Mouse (Mus musculus): ENCODE results near the gene Gli3. TPM values are rescaled to one million over a fixed set of nuclear protein-coding genes. Genes with fewer than 3 reads are reported as not detected.

Gli3 gene
- total RNA-seq (2021): 10 to 100 TPM; 18.9 to 19.5 TPM
- long read RNA-seq, experiment 1, partial matches to known transcripts: 2 of 4 reads
- long read RNA-seq, experiment 1, other reads (novel, unspliced or antisense): 2 of 4 reads
- long read RNA-seq, experiment 2, full-length matches to known transcripts: 1 of 6 reads
- long read RNA-seq, experiment 2, partial matches to known transcripts: 2 of 6 reads
- long read RNA-seq, experiment 2, other reads (novel, unspliced or antisense): 3 of 6 reads

GRCm38 (mm10) chr13:15462830-15463491 is at the start of gene Gli3:
Gene Gli3 (plus strand): TSS chr13:15463235.
- DNase-seq (ENCODE audit: low spot score in 2 of 2): peak; percentile 81 to 87

DNA sequence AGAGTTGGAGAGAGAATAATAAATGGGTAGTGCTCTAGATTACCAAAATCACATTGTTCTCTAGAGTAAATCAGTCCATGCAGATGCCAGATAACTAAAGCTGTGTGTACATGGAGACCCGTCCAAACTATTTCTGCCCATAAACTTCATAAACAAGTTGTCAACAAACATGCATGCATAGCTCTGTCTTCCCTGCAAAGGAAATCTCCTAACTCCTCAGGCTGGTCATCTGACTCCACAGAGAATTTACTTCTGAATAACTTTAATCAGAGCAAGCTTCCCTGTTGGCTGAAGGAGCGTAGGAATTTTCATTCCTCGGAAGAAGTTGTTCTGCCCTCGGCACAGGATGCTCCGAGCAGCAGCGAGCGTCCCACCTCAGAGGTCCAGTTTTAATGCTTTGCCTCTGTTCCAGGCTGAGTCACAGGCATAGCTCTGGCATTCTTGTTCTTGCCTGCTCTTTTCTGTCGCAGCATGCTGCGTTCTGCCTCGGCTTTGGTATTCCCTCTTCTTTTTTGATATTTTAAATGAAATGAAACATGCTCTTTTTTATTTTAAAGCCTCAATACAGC is 41.8 kb upstream of the Gli3 start:
- DNase-seq (ENCODE audit: low spot score in 2 of 2): peak in 1 of 2 experiments; percentile 15

DNA sequence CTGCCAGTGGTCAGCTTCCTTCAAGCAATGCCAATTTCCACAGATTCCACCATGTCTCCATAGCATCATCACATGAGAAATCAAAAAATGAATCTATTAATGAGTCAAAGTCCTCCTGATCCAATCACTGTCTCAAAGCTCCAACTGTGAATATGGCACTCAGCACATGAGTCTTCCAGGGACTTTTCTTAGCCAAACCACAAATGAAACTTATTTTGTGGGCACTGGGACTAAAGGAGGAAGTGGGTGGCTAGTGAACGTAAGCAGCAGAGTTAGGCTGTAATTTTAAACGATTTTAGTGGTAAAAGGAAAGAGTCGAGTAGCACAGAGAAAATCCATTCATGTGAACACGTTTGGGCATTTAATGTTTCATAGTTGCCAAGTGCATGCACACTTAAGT is 21.0 kb upstream of the Gli3 start:
- DNase-seq (ENCODE audit: low spot score in 2 of 2): no peak

GRCm38 (mm10) chr13:15444312-15444711 is 18.7 kb upstream of the Gli3 start:
- no peak for DNase-seq (ENCODE audit: low spot score in 2 of 2)

DNA sequence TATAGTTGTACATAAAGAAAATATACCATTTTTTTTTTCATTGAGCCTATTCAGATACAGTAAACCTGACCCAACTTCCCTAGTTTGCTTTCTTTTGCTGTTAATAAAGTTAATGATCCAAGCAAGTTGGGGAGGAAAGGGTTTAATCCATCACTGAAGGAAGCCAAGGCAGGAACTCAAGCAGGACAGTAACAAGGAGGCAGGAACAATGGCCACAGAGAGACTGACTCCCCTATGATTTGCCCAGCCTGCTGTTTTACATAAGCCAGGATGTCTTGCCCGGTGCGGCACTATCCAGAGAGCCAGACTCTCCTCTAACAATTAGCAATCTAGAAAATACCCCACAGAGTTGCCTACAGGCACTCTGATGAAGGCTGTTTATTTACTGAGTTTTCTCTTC is 17.4 kb upstream of the Gli3 start:
- no peak for DNase-seq (ENCODE audit: low spot score in 2 of 2)

DNA sequence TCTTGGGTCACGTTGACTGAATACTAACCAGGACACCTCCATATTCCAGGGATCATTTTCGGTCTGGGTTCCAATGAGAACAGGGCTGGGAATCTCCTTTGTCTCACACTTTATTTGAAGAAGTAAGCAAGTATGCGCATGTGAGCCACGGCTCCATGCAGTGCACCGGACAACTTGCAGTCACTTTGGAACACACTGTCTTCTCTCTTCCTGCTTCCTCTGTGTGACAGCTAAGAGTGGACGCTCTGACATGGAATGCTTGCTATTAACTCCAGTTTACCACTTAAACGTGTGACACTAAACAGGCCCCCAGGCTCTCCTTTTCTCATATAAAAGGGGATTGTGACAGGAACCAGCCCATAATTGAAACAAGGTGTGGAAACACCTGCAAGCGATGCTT is 17.0 kb upstream of the Gli3 start:
- no peak for DNase-seq (ENCODE audit: low spot score in 2 of 2)

GRCm38 (mm10) chr13:15446782-15447564 is 16.1 kb upstream of the Gli3 start:
- no peak for DNase-seq (ENCODE audit: low spot score in 2 of 2)

DNA sequence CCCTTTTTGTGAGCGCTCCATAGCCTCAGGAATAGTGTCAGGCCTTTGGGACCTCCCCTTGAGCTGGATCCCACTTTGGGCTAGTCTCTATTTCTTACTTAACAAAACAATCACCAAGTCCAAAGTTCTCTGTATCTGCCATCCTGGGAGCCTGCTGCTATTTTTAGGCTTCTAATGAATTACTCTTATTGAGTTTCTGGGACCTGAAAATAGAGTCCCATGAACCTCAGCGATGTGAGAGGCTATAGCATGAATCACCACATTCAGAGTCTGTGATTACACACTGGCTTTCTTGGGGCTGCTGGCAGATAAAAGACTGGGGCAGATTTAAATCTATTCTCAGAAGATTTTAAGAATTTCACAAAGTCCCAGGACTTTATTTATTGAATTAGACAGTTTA is 12.1 kb upstream of the Gli3 start:
- DNase-seq (ENCODE audit: low spot score in 2 of 2): no peak

GRCm38 (mm10) chr13:15457841-15458240 is 5.2 kb upstream of the Gli3 start:
- DNase-seq (ENCODE audit: low spot score in 2 of 2): no peak

DNA sequence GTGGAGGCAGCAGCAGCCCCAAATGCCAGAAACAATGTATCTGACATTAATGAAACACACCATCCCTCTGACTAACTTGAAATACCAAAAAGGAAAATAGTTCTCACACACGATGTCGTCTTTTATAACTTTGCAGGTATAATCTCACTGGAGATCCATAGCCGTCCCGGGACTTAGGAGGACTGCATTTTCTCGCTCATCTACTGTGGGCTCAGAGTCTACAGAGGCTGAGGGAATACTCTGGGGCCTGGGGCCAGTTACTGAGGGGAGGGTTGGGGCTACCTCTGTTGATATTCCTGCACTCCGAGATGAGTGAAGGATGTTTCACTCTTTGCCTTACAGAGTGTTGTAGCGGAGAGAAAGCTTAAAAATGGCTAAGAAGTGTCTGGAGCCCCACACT is 1.1 kb upstream of the Gli3 start:
- no peak for DNase-seq (ENCODE audit: low spot score in 2 of 2)

- DNase-seq (ENCODE audit: low spot score in 2 of 2): peak; percentile 63 to 73
Observed at GRCm38 (mm10) chr13:15463492-15464080, 551 bp downstream of the Gli3 start.

- peak; percentile 27 to 62 for DNase-seq (ENCODE audit: low spot score in 2 of 2)
Observed at GRCm38 (mm10) chr13:15464081-15464526, 1.1 kb downstream of the Gli3 start.

GRCm38 (mm10) chr13:15464741-15465250 is 1.8 kb downstream of the Gli3 start:
- peak in 1 of 2 experiments; percentile 16 for DNase-seq (ENCODE audit: low spot score in 2 of 2)

DNA sequence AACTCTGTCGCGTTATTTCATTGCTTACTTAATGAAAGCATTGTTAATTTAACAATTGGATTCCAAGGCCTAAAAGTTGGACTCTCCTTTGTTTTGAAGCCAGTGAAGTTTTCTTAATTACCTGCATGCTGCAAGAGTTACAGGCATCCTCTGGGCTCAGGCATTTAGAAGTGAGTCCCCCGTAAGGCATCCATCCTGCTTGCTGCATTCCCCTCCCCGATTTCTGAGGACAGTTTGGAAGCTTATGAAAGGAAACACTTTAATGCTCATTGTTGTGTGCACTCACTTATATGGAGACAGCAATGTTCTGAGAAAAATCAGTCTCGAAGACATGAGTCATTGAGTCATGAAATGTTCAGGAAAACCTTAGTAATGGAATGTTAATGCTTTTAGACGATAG is 3.5 kb downstream of the Gli3 start:
- DNase-seq (ENCODE audit: low spot score in 2 of 2): no peak

GRCm38 (mm10) chr13:15467409-15467808 is 4.4 kb downstream of the Gli3 start:
- DNase-seq (ENCODE audit: low spot score in 2 of 2): no peak

- DNase-seq (ENCODE audit: low spot score in 2 of 2): no peak
Observed at GRCm38 (mm10) chr13:15468421-15468820, 5.4 kb downstream of the Gli3 start.

DNA sequence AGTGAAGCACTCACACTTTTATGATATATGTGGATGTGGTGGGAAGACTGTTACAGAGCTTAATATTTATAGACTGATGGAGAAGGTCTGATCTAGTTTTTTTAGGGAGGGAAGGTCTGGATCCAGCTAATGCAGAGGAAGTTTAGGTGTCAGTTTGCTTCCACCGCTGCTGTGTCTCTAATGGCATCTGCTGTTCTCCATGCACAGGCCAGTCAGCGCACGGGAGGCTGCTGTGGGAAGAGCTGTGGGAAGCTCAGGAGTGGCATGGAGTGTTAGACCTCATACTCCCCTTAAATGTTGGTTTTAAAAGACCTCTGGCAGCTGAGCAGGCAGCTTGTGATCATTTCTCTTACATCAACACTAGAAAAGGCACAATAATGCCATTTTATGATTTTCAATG is 7.0 kb downstream of the Gli3 start:
- no peak for DNase-seq (ENCODE audit: low spot score in 2 of 2)

DNA sequence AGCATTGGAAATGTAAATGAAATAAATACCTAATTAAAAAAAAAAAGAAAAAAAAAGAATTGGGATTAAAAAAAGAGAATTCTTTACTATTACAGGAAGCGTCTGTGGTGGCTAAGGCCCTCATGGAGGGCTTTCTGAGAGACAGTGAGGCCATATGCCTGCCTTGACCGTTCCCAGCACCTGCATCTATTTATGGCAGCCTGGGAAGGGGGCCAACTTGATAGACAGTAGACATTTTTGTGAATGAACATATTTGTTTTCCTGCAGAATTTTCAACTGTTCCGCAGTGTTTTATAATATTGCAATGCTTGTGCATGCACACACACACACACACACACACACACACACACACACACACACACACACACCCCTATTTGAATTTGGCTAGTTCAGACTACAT is 9.7 kb downstream of the Gli3 start:
- DNase-seq (ENCODE audit: low spot score in 2 of 2): no peak

- DNase-seq (ENCODE audit: low spot score in 2 of 2): no peak
Observed at GRCm38 (mm10) chr13:15474393-15474792, 11.4 kb downstream of the Gli3 start.

GRCm38 (mm10) chr13:15486033-15486891 is 23.2 kb downstream of the Gli3 start:
- DNase-seq (ENCODE audit: low spot score in 2 of 2): no peak
